Mouse (Mus musculus): ENCODE data around the gene Dgcr8. TPM values are rescaled to one million over a fixed set of nuclear protein-coding genes. Genes with fewer than 3 reads are reported as not detected.

The Dgcr8 gene
- 30.2 TPM for polyA plus RNA-seq (2017; shearing (Covaris generic))

GRCm38 (mm10) chr16:18289067-18289588 lies at the start of gene Dgcr8:
TSS of gene Dgcr8 (minus strand) at chr16:18289246.

DNA sequence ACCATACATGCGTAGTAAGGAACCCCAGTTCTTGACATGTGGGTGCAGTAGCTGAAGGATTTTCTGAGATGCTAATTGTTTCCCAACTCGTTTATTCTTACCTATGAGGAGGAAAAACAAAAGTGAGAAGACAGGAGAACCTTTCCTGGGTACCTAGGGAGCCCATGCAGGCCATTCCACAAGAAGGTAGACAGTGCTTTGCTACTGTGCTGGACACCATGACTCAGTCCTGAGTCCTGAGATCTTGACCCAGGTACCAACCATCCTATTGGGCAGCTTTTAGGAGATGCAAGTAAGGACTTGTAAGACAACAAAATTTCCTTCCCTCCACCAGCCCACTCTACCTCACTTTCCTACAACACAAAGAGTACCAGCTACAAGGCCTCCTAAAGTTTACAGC lies 30.8 kb downstream of the Dgcr8 start, which contains the start of gene Gm49776:
Gene Gm49776 (minus strand): TSS at position 101 of the 400 bp plus-strand sequence.

DNA sequence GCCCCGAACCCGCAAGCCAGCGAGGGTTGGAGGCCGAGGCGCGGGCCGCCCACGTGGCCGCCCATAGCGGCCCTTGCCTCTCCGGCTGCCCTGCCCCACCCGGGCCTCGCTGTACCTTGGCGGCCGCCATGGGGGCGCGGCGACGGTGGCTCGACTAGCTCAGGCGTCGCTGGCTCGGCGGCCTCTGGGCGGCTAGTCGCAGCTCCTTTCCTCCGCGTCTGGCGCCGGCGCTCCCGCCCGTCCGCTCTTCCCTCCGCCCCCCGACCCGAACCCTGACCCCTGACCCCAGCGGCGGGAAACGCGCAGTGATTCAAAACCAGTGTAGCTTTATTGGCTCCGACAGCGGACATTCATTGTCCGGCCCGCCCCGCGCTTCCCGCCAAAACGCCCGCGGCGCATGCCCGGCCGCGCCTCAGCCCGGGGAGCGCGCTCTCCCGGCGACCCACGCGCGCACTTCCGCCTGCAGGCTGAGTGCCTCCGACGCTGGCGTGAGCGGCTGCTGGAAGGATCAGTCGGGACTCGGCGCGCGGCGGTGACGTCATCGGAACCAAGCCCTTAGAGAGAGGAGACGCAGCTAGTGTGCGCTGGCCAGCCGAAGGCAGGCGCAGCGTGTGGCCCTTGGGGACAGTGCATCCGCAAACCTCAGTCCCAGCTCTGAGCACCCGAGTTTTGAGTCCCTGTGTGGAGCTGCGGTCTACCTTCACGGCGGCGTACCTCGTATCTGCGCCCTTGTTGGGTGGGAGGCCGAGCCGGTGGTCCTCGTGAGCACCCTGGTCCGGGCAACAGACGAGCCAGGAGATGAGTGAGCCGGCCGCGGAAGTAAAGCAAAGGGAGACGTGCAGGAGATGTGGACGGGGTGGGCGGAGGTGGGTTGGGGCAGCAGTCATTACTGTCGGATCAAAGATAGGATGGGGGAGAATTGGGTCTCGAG lies 40.3 kb downstream of the Dgcr8 start, which contains the start of the genes Trmt2a and Ranbp1:
Gene Trmt2a (plus strand): TSS at position 247 of the 931 bp plus-strand sequence.
Gene Ranbp1 (minus strand): TSS at position 300 of the 931 bp plus-strand sequence.

GRCm38 (mm10) chr16:18234671-18235388 lies 54.2 kb downstream of the Dgcr8 start, which contains the start of gene Zdhhc8:
TSS of gene Zdhhc8 (minus strand) at chr16:18235136.

GRCm38 (mm10) chr16:18217579-18217978 lies 71.5 kb downstream of the Dgcr8 start, which contains the start of gene Ccdc188:
TSS of gene Ccdc188 (plus strand) at chr16:18217879.

Other genes starting within 250 kb of the Dgcr8 start
- gene Dgcr6, start 236.4 kb downstream of the Dgcr8 start, polyA plus RNA-seq (2017; shearing (Covaris generic)) = 34.4 TPM
- 4.8 TPM for gene Prodh, start 199.0 kb downstream of the Dgcr8 start, polyA plus RNA-seq (2017; shearing (Covaris generic))
- gene Rtn4r, start 161.6 kb downstream of the Dgcr8 start, polyA plus RNA-seq (2017; shearing (Covaris generic)) = not detected
- gene Ccdc188, start 71.4 kb downstream of the Dgcr8 start, polyA plus RNA-seq (2017; shearing (Covaris generic)) = not detected
- gene Zdhhc8, start 54.1 kb downstream of the Dgcr8 start, polyA plus RNA-seq (2017; shearing (Covaris generic)) = 14.6 TPM
- gene Trmt2a, start 40.6 kb downstream of the Dgcr8 start, polyA plus RNA-seq (2017; shearing (Covaris generic)) = 98.7 TPM
- 251 TPM for gene Ranbp1, start 40.5 kb downstream of the Dgcr8 start, polyA plus RNA-seq (2017; shearing (Covaris generic))
- gene Gm49776, start 30.9 kb downstream of the Dgcr8 start, polyA plus RNA-seq (2017; shearing (Covaris generic)) = not detected
- gene Tango2, start 58.9 kb upstream of the Dgcr8 start, polyA plus RNA-seq (2017; shearing (Covaris generic)) = 56.4 TPM
- gene Arvcf, start 58.9 kb upstream of the Dgcr8 start, polyA plus RNA-seq (2017; shearing (Covaris generic)) = 2.8 TPM
- 37.7 TPM for gene Txnrd2, start 137.1 kb upstream of the Dgcr8 start, polyA plus RNA-seq (2017; shearing (Covaris generic))
- gene Comt, start 137.6 kb upstream of the Dgcr8 start, polyA plus RNA-seq (2017; shearing (Covaris generic)) = 58.4 TPM
- 19.0 TPM for gene Gnb1l, start 209.5 kb upstream of the Dgcr8 start, polyA plus RNA-seq (2017; shearing (Covaris generic))
- gene Rtl10, start 209.7 kb upstream of the Dgcr8 start, polyA plus RNA-seq (2017; shearing (Covaris generic)) = 0.29 TPM